Mouse (Mus musculus) neural tube, embryonic 11.5 days (tissue): ENCODE measurements around the gene Tob2. TPM values are rescaled to one million over a fixed set of nuclear protein-coding genes. Genes with fewer than 3 reads are reported as not detected.

Experiments
- ATAC-seq: fragments of 200-750 bp; cut with Nextera tagmentation; 2 replicates; pipeline ENCODE4 v1.8.0; 2017; ENCODE audit warnings: moderate number of reproducible peaks, mild to moderate bottlenecking, moderate TSS enrichment, moderate library complexity; ENCODE audit not compliant: insufficient read depth, low FRiP score, low TSS enrichment
- DNase-seq: peaks from one replicate; pipeline ENCODE4 v3.0.0-alpha.2; 2015; ENCODE audit warnings: low spot score
- H3K27ac ChIP-seq: fragments of 300-500 bp; sonication (generic); 2 replicates; pipeline ENCODE4 v1.5.1; 2014; ENCODE audit warnings: low read depth, mild to moderate bottlenecking, low read length
- H3K27me3 ChIP-seq: fragments of 300-500 bp; sonication (generic); 2 replicates; pipeline ENCODE4 v1.6.1; 2014; ENCODE audit warnings: mild to moderate bottlenecking, low read length, mixed read lengths; ENCODE audit not compliant: control insufficient read depth, insufficient read depth
- H3K36me3 ChIP-seq: fragments of 300-500 bp; sonication (generic); 2 replicates; pipeline ENCODE4 v1.6.1; 2014; ENCODE audit warnings: mild to moderate bottlenecking, low read length, moderate library complexity, mixed read lengths; ENCODE audit not compliant: control insufficient read depth, insufficient read depth
- H3K4me1 ChIP-seq: fragments of 300-500 bp; sonication (generic); 2 replicates; pipeline ENCODE4 v1.6.1; 2014; ENCODE audit warnings: low read length, mixed read lengths; ENCODE audit not compliant: control insufficient read depth, insufficient read depth
- H3K4me2 ChIP-seq: fragments of 300-500 bp; sonication (generic); 2 replicates; pipeline ENCODE4 v1.6.1; 2014; ENCODE audit warnings: low read depth, mild to moderate bottlenecking, moderate library complexity
- H3K4me3 ChIP-seq: fragments of 300-500 bp; sonication (generic); 2 replicates; pipeline ENCODE4 v1.5.1; 2014; ENCODE audit warnings: low read depth, low read length
- H3K9ac ChIP-seq: fragments of 300-500 bp; sonication (generic); 2 replicates; pipeline ENCODE4 v1.6.1; 2014; ENCODE audit warnings: mild to moderate bottlenecking, low read length
- H3K9me3 ChIP-seq: fragments of 300-500 bp; sonication (generic); 2 replicates; pipeline ENCODE4 v1.6.1; 2016; ENCODE audit warnings: low read length; ENCODE audit not compliant: control insufficient read depth
- WGBS: fragments of 180-500 bp; shearing (Covaris S2); extraction: QIAGEN DNeasy Blood & Tissue Kit; methylation state at CpG from one replicate; pipeline ENCODE4 v1.1.7; 2014; 5-methylcytosine and 5-hydroxymethylcytosine counted together
- polyA plus RNA-seq: library from polyadenylated mRNA; unstranded; fragments of >200 nt; fragmentation: Nextera tagmentation; extraction: Ambion mirVana; gene quantifications from 2 replicates; pipeline ENCODE4 v1.2.1, GENCODE M21; 2014

Tob2 gene
- polyA plus RNA-seq, 1 experiment from 2014 or later: 15.9 TPM

DNA sequence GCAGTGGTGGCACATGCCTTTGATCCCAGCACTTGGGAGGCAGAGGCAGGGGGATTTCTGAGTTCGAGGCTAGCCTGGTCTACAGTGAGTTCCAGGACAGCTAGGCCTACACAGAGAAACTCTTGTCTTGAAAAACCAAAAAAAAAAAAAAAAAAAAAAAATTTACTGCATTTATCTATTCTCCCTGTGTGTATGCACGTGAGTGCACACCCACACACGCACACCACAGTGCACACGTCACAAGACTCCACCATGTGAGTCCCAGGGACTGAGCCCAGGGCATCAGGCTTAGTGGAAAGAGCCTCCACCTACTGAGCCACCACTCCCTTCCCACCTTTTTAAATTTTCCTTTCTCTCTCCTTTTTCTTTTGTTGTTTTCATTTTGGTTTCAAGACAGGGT lies 28.1 kb downstream of the Tob2 start:
- Histone ChIP-seq H3K4me2 (no peak overlapping the region), H3K27ac (no peak overlapping the region), H3K4me3 (no peak overlapping the region), H3K36me3 (no peaks in the 10 kb centered on the region; the same call in 1 of the 2 replicates), H3K9ac (no peak overlapping the region), H3K27me3 (no peaks in the 10 kb centered on the region), H3K4me1 (no peaks in the 10 kb centered on the region), H3K9me3 (no peaks in the 10 kb centered on the region)
- WGBS: 91% methylated on average over 4 of the region's 4 CpGs
- no peak for ATAC-seq
- no peak for DNase-seq

DNA sequence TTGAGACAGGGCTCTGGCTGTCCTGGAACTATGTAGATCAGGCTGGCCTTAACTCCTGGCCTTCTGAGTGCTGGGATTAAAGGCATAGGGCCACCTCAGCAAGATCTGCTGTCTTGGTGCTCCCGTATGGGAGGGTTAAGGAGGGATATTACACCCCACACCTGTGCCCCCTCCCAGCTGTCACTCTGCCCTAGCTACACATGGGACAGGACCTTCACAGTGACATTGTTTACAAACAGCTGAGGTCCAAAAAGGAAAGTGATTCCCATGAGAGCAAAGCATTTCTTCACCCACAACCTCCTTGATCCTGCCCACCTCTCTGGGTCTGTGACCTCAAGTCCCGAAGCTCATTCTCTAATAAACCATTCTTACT lies 29.4 kb downstream of the Tob2 start:
- H3K4me1 ChIP-seq: no peaks in the 10 kb centered on the region
- ATAC-seq: no peak
- 76% methylated on average over 2 of the region's 2 CpGs for WGBS

DNA sequence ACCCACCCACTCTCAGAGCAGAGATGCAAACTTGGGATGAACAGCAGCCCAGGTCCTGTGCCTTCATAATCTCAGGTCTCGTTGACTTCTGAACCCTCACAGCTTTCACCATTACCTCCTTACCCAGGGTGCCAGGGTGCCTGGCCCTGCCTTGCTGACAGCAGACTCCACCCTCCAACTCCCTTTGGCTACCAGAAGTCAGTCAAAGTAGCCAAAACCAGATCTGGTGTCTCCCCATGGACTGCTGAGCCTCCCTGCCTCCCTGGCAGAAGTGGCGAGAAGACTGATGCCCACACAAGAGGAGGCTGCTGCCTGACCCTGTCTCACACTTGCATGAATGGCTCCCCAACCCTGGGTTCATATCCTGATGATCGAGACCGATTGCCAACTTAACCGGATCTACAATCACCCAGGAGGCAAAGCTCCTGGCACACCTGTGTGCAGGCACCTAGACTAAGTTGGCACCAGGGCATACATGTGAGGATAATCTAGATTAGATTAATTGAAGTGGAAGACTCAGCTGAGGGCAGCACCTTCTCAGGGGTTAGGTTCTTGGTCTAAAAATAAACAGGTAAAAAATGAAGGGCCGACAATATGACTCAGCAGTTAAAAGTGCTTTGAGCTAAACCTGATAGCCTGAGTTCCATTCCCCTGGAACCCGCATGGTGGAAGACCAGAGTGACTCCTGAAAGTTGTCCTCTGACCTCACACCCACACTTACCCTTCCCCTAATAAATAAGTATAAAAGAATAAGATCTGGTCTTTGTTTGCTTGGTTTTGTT lies 30.0 kb downstream of the Tob2 start:
- H3K36me3 ChIP-seq: no peaks in the 10 kb centered on the region; the same call in 1 of the 2 replicates
- 87% methylated on average over 7 of the region's 7 CpGs for WGBS
- DNase-seq (no peak), ATAC-seq (no peak)
- H3K9ac ChIP-seq: no peak overlapping the region
- no peaks in the 10 kb centered on the region for H3K4me1 ChIP-seq
- no peaks in the 10 kb centered on the region for H3K9me3 ChIP-seq
- no peak overlapping the region for H3K4me3 ChIP-seq
- H3K27me3 ChIP-seq: no peaks in the 10 kb centered on the region
- H3K27ac ChIP-seq: no peak overlapping the region
- H3K4me2 ChIP-seq: no peak overlapping the region

More for the DNA sequence above, 29.4 kb downstream of the Tob2 start:
- no peaks in the 10 kb centered on the region; the same call in 1 of the 2 replicates for H3K36me3 ChIP-seq
- H3K9me3 ChIP-seq: no peaks in the 10 kb centered on the region
- H3K9ac ChIP-seq: no peak overlapping the region
- H3K4me2 ChIP-seq: no peak overlapping the region
- no peak overlapping the region for H3K27ac ChIP-seq
- no peak overlapping the region for H3K4me3 ChIP-seq
- H3K27me3 ChIP-seq: no peaks in the 10 kb centered on the region
- no peak for DNase-seq

DNA sequence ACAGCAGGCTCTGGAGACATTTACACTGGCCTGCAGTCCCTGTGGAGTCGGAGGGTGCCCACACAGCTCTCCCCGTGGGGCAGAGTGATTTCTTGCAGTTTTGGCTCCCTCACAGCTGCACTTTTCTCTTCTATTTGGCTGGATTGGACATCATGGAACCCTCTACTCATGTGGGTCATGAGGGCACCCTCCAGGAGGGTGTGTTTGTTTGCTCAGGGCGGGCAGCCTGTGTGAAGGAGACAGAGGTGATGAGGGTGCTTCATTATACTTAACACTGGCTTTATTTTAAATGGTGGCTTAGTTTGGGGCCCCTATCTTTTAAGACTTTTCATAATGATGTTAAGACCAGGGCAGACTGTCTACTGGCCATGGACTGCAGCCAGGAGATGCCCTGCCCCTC lies 33.8 kb downstream of the Tob2 start:
- ATAC-seq (no peak), DNase-seq (no peak)
- WGBS: 89% methylated on average over 3 of the region's 3 CpGs
- Histone ChIP-seq H3K27me3 (no peaks in the 10 kb centered on the region), H3K9me3 (no peaks in the 10 kb centered on the region), H3K4me2 (no peak overlapping the region), H3K36me3 (peaks cover 2% of the 10 kb centered on the region; the same call in 1 of the 2 replicates), H3K9ac (no peak overlapping the region), H3K4me3 (no peak overlapping the region), H3K4me1 (no peaks in the 10 kb centered on the region), H3K27ac (no peak overlapping the region)

DNA sequence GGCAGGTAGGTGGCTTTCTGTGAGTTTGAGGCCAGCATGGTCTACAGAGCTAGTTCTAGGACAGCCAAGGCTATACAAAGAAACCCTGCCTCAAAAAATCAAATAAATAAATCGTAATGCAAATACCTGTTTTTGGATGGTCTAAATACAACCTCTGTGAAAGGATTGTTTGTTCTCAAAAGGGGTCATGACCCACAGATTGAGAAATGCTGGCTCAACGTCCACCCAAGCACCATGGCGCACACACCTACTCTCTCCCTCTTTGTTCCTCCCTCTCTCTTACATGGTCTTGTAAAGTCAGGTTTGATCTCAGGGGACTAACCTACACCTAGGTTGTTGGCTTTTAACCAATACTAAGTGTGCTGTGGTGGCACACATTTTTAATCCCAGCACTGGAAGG lies 36.0 kb downstream of the Tob2 start:
- Histone ChIP-seq H3K4me2 (no peak overlapping the region), H3K9ac (no peak overlapping the region), H3K4me1 (no peaks in the 10 kb centered on the region), H3K4me3 (no peak overlapping the region), H3K36me3 (peaks cover 2% of the 10 kb centered on the region; the same call in 1 of the 2 replicates), H3K27ac (no peak overlapping the region), H3K27me3 (no peaks in the 10 kb centered on the region), H3K9me3 (no peaks in the 10 kb centered on the region)
- DNase-seq (no peak), ATAC-seq (no peak)
- 90% methylated on average over 3 of the region's 3 CpGs for WGBS

DNA sequence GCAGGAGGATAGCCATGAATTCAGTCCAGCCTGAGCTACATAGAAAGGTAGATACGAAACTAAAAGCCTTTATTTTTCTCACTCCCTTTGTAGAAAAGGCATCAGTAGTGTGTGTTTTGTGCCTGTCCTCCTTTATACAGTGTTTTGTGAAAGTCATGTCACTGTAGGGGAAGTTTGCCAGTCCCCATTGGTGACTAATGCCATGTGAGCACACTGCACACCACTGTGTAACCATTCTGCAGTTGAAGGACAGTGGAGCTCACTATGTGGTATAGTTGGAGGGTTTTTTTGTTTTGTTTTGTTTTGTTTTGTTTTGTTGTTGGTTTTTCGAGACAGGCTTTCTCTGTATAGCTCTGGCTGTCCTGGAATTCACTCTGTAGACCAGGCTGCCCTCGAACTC lies 40.2 kb downstream of the Tob2 start:
- 86% methylated on average over 3 of the region's 3 CpGs for WGBS
- no peak for ATAC-seq

DNA sequence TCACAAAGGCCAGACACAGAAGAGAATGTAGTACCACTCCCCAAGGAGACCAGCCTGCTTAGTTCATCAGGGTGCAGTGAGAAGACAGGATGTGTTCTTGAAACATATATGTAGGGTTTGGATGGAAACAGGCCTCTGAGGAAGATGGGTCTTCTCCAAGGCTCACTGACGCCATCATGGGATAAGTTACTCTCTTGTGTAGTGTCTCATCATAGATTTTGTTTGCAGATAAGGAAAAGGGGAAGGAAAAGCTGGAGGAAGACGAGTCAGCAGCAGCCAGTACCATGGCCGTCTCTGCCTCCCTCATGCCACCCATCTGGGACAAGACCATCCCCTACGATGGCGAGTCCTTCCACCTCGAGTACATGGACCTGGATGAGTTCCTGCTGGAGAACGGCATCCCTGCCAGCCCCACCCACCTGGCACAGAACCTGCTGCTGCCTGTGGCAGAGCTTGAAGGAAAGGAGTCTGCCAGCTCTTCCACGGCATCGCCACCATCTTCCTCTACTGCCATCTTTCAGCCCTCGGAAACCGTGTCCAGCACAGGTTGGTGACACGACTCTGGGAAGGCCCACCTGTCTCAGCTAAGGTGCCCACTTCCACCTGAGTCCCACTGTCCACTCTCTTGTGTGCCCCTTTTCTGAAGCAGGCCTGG lies 43.8 kb downstream of the Tob2 start:
- no peaks in the 10 kb centered on the region for H3K27me3 ChIP-seq
- whole genome bisulfite sequencing: 85% methylated on average over 12 of the region's 12 CpGs
- no peak overlapping the region for H3K4me2 ChIP-seq
- DNase-seq (no peak), ATAC-seq (no peak)
- no peak overlapping the region for H3K4me3 ChIP-seq
- H3K4me1 ChIP-seq: peaks cover 7% of the 10 kb centered on the region
- H3K9ac ChIP-seq: no peak overlapping the region
- no peaks in the 10 kb centered on the region for H3K9me3 ChIP-seq
- no peak overlapping the region for H3K27ac ChIP-seq
- peaks cover 2% of the 10 kb centered on the region for H3K36me3 ChIP-seq

More for the DNA sequence above, 40.2 kb downstream of the Tob2 start:
- Histone ChIP-seq H3K27me3 (no peaks in the 10 kb centered on the region), H3K4me2 (no peak overlapping the region), H3K9me3 (no peaks in the 10 kb centered on the region), H3K4me1 (no peaks in the 10 kb centered on the region), H3K9ac (no peak overlapping the region), H3K36me3 (peaks cover 4% of the 10 kb centered on the region), H3K4me3 (no peak overlapping the region), H3K27ac (no peak overlapping the region)
- DNase-seq: no peak

DNA sequence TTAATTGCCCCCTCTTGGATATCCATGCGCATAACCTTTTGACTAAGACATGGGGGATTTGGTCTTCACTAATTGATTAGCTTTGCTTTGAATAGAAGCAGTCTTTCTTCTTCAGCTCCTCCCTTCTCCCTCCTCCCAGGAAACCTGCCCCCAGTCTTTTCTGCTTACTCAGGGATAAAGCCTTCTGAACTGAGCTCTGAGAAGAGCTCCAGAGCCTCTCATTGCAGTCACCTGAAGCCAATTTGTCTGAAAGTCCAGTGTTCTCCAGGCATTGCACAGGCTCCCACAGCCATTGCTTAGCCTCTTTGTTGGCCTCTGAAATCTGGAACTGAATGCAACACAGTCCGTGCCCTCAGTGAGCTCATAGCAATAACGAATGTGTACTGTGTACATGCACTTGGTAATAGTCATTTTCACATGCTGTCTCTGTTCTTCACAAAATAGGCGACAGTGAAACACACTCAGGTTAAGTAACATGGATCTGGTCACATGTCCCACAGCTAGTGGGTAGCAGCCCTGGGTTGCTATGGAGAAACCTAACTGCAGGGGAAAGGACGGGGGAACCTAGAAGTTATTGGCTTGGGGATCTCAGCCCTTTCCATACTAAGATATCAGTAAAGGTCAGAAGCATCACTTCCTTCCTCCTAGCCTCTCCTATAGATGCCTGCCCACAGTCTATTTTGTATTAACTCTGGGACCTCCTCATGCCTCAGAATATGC lies 44.5 kb downstream of the Tob2 start:
- H3K27ac ChIP-seq: no peak overlapping the region
- no peak overlapping the region for H3K4me2 ChIP-seq
- DNase-seq (no peak), ATAC-seq (no peak)
- H3K9ac ChIP-seq: no peak overlapping the region
- H3K36me3 ChIP-seq: peaks cover 2% of the 10 kb centered on the region
- 75% methylated on average over 5 of the region's 5 CpGs for WGBS
- no peaks in the 10 kb centered on the region for H3K27me3 ChIP-seq
- H3K4me3 ChIP-seq: no peak overlapping the region
- H3K4me1 ChIP-seq: peaks cover 10% of the 10 kb centered on the region
- no peaks in the 10 kb centered on the region for H3K9me3 ChIP-seq
